Mouse (Mus musculus) layer of hippocampus, postnatal 10 days (tissue): ENCODE measurements around the gene Rrp1b. TPM values are rescaled to one million over a fixed set of nuclear protein-coding genes. Genes with fewer than 3 reads are reported as not detected.

Experiments
- total RNA-seq, 2 experiments: library from RNA; stranded (reverse); gene quantifications; 2 replicates each; pipeline ENCODE4 v1.2.3; 2021

Gene Rrp1b
- total RNA-seq, 2 experiments from 2014 or later = 19.1 to 26.8 TPM

Other genes starting within 250 kb of the Rrp1b start
- 10 to 100 TPM; 21.7 to 22.2 TPM for gene Sik1, start 180.3 kb upstream of the Rrp1b start, total RNA-seq
- gene Hsf2bp, start 249 bp downstream of the Rrp1b start, total RNA-seq = 1 to 10 TPM in 1 of 2 experiments, under 1 TPM in 1; 0.71 to 1.4 TPM
- 10 to 100 TPM; 21.0 to 23.7 TPM for gene Notch3, start 130.8 kb downstream of the Rrp1b start, total RNA-seq
- gene Ephx3, start 153.4 kb downstream of the Rrp1b start, total RNA-seq = under 1 TPM in 1 of 2 experiments, not detected in 1; 0.14 TPM
- gene Brd4, start 248.6 kb downstream of the Rrp1b start, total RNA-seq = 100 to 1,000 TPM; 112 to 126 TPM